Mouse (Mus musculus) gastrocnemius, adult 2 months (tissue): Measurements from ENCODE around the gene Slc6a11. TPM values are rescaled to one million over a fixed set of nuclear protein-coding genes. Genes with fewer than 3 reads are reported as not detected.

Experiments
- DNase-seq: peaks from one replicate; pipeline ENCODE4 v3.0.0; 2022
- H3K27ac ChIP-seq: fragments of 200-600 bp; 2 replicates; pipeline ENCODE4 v1.8.1; 2022; ENCODE audit warnings: mild to moderate bottlenecking
- H3K4me3 ChIP-seq: fragments of 200-600 bp; 2 replicates; pipeline ENCODE4 v1.8.1; 2022; ENCODE audit warnings: mild to moderate bottlenecking, moderate library complexity
- CTCF ChIP-seq: fragments of 200-600 bp; IDR thresholded peaks from 2 replicates; pipeline ENCODE4 v1.8.1; 2022; ENCODE audit warnings: antibody characterized with exemption, mild to moderate bottlenecking, moderate library complexity
- intact Hi-C: fragments of 180-260 bp; cut with DNase I; formaldehyde crosslinking; loops from one replicate; pipeline ENCODE4 v1.15.1; 2025
- total RNA-seq, 2 experiments: library from RNA; stranded (reverse); gene quantifications; 2 replicates each; pipeline ENCODE4 v1.2.3; 2021

The Slc6a11 gene
- total RNA-seq, 2 experiments from 2014 or later: 0.08 TPM; not detected in 1

DNA sequence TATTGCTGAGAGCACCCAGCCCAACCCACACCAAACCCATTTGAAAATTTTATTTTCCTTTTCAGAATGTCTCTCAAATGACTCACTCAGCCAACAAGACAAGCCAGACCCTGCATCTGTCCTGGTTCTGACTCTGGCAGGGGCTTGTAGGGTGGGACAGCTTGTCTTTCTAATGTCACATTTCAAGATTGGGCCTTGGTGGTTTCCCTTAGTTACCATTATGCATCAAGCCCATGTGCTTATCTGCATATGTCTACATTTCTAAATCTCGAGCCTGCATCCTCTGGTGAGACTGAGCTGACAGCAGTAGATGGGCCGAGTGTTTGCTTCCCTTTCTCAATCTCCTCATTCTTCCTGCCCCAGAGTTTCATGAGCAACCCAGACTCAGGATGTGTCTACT, 12.5 kb downstream of the Slc6a11 start:
- intact Hi-C loops: no loop called here
- Histone ChIP-seq H3K27ac (no peak overlapping the region), H3K4me3 (no peak overlapping the region)
- no peak for TF ChIP-seq CTCF
- DNase-seq: no peak

GRCm38 (mm10) chr6:114144447-114145105, 13.5 kb downstream of the Slc6a11 start:
- no peak for DNase-seq
- Histone ChIP-seq H3K4me3 (no peak overlapping the region), H3K27ac (no peak overlapping the region)
- TF ChIP-seq CTCF: no peak
- intact Hi-C loops: no loop called here

- Histone ChIP-seq H3K4me3 (no peak overlapping the region), H3K27ac (no peak overlapping the region)
- no peak for DNase-seq
- TF ChIP-seq CTCF: no peak
- intact Hi-C loops: no loop called here
Measured at GRCm38 (mm10) chr6:114145650-114146329, 14.7 kb downstream of the Slc6a11 start.

- H3K4me3 ChIP-seq: no peak overlapping the region
- no peak overlapping the region for H3K27ac ChIP-seq
- no peak for TF ChIP-seq CTCF
- intact Hi-C loops: no loop called here
- DNase-seq: peak; percentile 22
Measured at GRCm38 (mm10) chr6:114155720-114156119, 24.7 kb downstream of the Slc6a11 start.

GRCm38 (mm10) chr6:114158811-114159210, 27.8 kb downstream of the Slc6a11 start:
- intact Hi-C loops: no loop called here
- DNase-seq: no peak
- H3K27ac ChIP-seq: no peak overlapping the region
- H3K4me3 ChIP-seq: no peak overlapping the region
- TF ChIP-seq CTCF: no peak

DNA sequence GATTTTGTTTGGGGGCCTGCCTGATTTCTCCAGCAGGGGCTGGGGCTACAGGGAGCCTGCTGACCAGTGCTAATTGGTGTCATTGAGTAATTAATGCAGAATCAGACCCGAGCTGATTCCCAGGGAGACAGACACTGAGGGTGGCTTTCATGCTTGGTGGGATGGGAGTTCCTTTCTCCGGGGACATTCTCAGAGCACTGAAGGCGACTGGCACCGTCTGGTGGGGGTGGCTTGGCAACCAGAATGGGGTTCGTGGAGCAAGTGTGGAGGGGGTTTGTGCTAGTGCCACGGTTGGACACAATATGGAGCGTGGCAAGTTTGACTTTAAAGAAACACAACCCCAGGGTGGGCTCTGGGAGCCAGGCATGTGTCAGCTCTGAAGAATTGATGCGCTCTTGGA, 29.7 kb downstream of the Slc6a11 start:
- Histone ChIP-seq H3K4me3 (no peak overlapping the region), H3K27ac (no peak overlapping the region)
- no peak for DNase-seq
- no peak for TF ChIP-seq CTCF
- intact Hi-C loops: no loop called here

DNA sequence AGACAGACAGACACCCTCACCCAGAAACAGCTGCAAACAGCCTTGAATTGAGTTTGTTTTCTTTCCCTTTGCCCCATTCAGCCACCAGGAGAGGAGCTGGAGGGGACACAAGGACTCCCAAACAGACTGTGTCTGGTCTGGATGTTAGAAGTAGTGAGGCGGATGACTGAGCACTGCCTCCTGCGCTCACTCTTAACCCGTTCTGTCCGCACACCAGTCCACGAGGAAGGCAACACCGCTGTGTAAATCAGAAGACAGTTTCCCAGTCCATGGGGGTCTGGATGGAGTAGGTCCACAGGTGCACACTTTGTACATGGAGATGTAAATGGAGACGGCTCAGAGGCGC, 43.0 kb downstream of the Slc6a11 start:
- TF ChIP-seq CTCF: no peak
- H3K4me3 ChIP-seq: no peak overlapping the region
- no peak overlapping the region for H3K27ac ChIP-seq
- intact Hi-C loops: no loop called here
- no peak for DNase-seq

DNA sequence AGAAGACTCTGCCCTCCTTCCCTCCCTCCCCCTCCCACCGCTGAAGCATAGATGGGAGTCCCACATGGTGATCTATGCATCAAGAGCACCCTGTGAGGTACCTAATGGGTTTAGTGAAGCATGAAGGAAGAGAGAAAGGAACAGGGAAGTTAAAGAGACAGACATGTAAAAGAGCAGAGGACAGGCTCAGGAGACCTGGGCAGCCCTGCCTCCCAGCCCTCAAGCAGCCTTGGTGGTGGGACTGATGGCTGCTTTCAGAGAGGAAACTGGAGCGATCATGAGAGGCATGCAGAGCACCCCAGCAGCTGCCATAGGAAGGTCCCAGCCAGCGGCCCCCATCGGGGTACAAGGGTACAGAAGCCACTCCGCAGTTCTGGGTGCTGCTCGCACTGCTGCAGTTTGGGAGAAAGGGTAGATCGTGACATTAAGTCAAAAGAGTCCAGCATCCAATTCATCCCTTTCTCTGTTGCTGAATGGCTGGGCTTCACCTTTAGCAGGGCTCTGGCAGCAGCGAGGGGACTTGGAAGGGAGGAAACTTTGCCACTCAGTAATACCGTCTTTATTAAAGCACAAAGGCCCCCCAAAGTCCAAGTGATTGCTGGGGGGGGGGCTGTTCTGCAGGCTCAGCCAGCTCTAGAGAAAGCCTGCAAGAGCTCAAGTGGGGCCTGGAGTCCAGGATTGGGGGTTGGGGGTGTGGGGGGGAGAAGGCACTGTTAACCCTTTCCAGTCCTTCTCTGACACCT, 43.5 kb downstream of the Slc6a11 start:
- H3K4me3 ChIP-seq: no peak overlapping the region
- intact Hi-C loops: no loop called here

DNA sequence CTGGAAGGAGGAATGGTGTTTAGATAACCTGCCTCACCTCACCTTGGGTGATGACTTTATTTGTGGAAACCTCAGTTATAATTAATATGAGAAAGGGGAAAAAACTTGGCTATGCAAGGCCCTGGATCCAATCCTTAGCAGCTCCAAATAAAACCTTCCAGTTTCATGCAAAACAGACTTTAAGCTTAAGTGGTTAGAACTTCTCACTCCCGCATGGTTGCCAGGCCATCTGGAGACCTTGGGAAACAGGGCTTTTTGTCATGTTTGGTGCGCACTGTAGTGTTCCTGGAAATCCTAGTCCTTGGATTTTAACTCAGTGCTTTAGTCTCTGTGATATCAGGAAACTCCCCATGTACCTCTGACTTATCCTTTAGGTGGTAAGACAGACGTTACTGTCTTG, 47.1 kb downstream of the Slc6a11 start:
- Histone ChIP-seq H3K27ac (no peak overlapping the region), H3K4me3 (no peak overlapping the region)
- no peak for TF ChIP-seq CTCF
- no peak for DNase-seq
- intact Hi-C loops: no loop called here

More for the DNA sequence above, 43.5 kb downstream of the Slc6a11 start:
- DNase-seq: no peak
- H3K27ac ChIP-seq: no peak overlapping the region
- TF ChIP-seq CTCF: no peak

DNA sequence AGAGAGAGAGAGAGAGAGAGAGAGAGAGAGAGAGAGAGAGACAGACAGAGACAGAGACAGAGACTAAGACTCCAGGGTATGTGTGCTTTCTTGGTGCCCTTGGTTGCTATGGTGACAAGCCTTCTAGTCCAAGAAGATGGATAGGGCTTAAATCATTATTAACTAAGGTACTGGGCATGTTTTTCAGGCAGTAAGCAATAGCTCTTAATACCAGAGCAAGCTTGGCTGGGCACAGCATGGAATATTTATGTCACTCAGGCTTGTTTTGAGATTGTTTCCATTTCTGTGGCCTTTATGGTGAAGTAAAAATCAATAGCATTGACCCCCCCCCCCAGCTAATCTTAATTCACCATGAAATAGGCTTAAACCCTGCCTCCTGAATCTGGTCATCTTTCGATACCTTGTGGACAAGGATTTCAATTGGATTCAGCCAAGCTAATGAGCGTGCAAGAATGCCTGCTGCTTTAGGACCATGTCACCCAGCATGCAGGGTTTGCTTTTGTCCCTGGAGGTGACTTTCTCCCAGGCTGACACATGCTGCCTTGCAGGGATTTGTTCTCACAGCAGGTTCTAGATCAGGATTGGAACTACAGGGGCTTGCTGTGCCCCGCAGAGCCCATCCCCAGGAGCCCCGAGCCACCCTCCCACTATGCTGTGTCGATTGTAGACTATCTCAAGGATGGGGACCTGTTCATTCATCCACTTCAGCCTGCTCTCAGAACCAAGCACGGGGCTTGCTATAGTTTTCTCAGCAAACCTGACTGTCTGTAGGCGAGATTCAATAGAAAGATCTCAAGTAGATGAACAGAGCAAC, 51.5 kb downstream of the Slc6a11 start:
- no peak for TF ChIP-seq CTCF
- intact Hi-C loops: no loop called here
- DNase-seq: no peak
- no peak overlapping the region for H3K27ac ChIP-seq
- H3K4me3 ChIP-seq: no peak overlapping the region

DNA sequence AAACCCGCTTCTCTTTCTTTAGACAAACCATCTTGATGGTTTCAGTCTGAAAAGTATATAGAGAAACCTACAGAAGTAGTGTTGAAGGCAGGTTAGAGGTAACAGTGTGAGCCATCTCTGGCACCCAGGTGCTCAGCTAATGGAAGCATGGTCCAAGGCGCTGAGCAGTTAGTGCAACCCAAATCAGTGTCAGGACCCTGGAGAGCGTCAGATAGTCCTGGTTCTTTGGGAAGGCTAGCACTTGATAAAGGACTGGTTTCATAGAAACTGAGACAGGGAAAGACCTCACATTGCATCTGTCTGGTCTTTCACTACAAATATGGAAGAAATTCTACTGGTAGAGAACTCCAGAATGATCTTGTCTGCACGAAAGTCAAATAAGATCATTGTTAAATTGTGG, 56.1 kb downstream of the Slc6a11 start:
- no peak overlapping the region for H3K4me3 ChIP-seq
- intact Hi-C loops: no loop called here
- TF ChIP-seq CTCF: no peak
- H3K27ac ChIP-seq: no peak overlapping the region
- no peak for DNase-seq

GRCm38 (mm10) chr6:114188869-114189268, 57.8 kb downstream of the Slc6a11 start:
- TF ChIP-seq CTCF: no peak
- no peak for DNase-seq
- no peak overlapping the region for H3K27ac ChIP-seq
- intact Hi-C loops: no loop called here
- H3K4me3 ChIP-seq: no peak overlapping the region

DNA sequence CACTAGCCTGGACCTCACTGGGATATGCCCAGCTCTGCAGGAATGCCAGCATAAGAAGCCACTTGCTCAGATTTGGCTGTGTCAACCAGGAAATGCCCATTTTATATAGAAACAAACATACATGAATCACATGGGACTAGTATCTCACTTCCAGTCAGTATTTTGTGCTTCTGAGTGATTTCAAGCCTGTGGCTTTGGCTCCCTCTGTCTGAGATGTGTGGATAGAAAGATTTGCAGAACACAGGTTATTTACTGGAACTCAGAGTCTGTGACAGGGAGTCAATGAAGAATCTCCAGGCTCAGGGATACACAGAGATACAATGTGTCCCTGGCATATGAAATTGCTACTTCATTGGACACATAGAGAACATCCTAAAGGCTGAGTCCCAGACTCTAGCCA, 65.0 kb downstream of the Slc6a11 start:
- no peak for TF ChIP-seq CTCF
- DNase-seq: no peak
- H3K27ac ChIP-seq: no peak overlapping the region
- no peak overlapping the region for H3K4me3 ChIP-seq
- intact Hi-C loops: no loop called here
